ENCODE assay signal across 8 mouse cellular contexts in the genomic region with DNA sequence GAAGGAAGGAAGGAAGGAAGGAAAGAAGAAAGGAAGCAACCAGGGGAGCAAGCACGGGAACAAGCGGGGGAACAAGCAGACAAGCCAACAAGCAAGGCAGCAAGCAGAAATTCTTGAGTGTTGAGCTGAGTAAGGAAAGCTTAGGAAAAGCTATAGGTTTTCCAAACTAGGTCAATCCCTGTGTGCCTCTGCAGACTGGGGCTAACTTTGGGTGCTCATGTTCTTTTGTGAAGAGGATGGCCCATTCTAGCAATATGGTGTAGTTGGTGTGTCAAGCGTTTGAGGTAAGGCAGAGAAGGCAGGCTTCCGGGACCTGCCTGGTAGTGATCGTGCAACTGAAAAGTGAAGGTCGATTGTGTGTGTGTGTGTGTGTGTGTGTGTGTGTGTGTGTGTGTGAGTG. TPM values are rescaled to one million over a fixed set of nuclear protein-coding genes. Genes with fewer than 3 reads are reported as not detected.
DNase-seq lines count a peak whose midpoint lies in the region; ATAC-seq lines count a peak whose summit lies in the region.

No protein-coding gene starts in this region.

- peak; percentile 2 for DNase-seq in kidney, adult 11 months
- no peak for DNase-seq in kidney, adult 18-20 months
- peak; percentile 7 for DNase-seq in thymus, postnatal 14 days
- DNase-seq in thymus, postnatal 25 days, result no peak
- peak; percentile 62 for DNase-seq in cerebellum, adult 9-10 months
- peak; percentile 15 to 21 for DNase-seq in left cerebral cortex, adult 18-20 months (ENCODE audit: low spot score in 2 of 2)
- DNase-seq in yolk sac, embryonic 10.5 days (ENCODE audit: low spot score), result no peak

- no peak for ATAC-seq in megakaryocyte progenitor cell, adult 5-6 weeks (replicated peaks; ENCODE audit: poor library complexity)

RNA-seq across cellular contexts. Expression of gene Ezh2, which starts 54.8 kb away (rescaled TPM):
- total RNA-seq in left cerebral cortex, adult 18-20 months (2021), result 10 to 100 TPM; 12.1 to 12.9 TPM
- total RNA-seq in megakaryocyte progenitor cell, adult 5-6 weeks (2015), result 262 and 287 TPM in 2 replicates
- total RNA-seq in megakaryocyte progenitor cell, adult 5-6 weeks (2017), result 166 and 170 TPM in 2 replicates

Comparison
In these comparisons a context has a peak if more than half of its experiments do, and no peak if none do; other contexts are left out.
1. DNase-seq: peak in kidney, adult 11 months (single experiment), thymus, postnatal 14 days (single experiment), cerebellum, adult 9-10 months (single experiment) and left cerebral cortex, adult 18-20 months (2 of 2); none in kidney, adult 18-20 months (single experiment), thymus, postnatal 25 days (single experiment) and yolk sac, embryonic 10.5 days (single experiment).
2. RNA of gene Ezh2, which starts 54.8 kb away (total RNA-seq): 166 to 287 TPM in megakaryocyte progenitor cell, adult 5-6 weeks; 12.1 to 12.9 TPM in left cerebral cortex, adult 18-20 months; every median in the first group is over 10 times any median in the second.